Mouse (Mus musculus) CH12.LX (cell line): ENCODE results near the gene Msx2. TPM values are rescaled to one million over a fixed set of nuclear protein-coding genes. Genes with fewer than 3 reads are reported as not detected.

Experiments
- DNase-seq: peaks from one replicate; pipeline ENCODE4 v3.0.0-alpha.2; 2013; ENCODE audit errors: extremely low read depth
- H3K27ac ChIP-seq: 2 replicates; pipeline ENCODE4 v1.5.1; 2012; ENCODE audit warnings: low read depth, mild to moderate bottlenecking, control low read depth, moderate library complexity; ENCODE audit not compliant: insufficient read depth
- H3K27me3 ChIP-seq: replicated peaks from 2 replicates; pipeline ENCODE3; 2012; ENCODE audit warnings: inconsistent platforms
- H3K36me3 ChIP-seq, 2 experiments: replicated peaks in 1 of 2; 2 replicates each; pipeline versions ENCODE3 to v1.6.1; 2012; ENCODE audit warnings: inconsistent platforms in 1 of 2, low read length in 1 of 2, mild to moderate bottlenecking in 1 of 2, mixed read lengths in 1 of 2, moderate library complexity in 1 of 2; ENCODE audit not compliant: control insufficient read depth in 1 of 2, insufficient read depth in 1 of 2
- H3K4me1 ChIP-seq, 2 experiments: 2 replicates each; pipeline ENCODE4 v1.6.1; 2012; ENCODE audit warnings: inconsistent platforms in 1 of 2, moderate library complexity in 1 of 2; ENCODE audit not compliant: insufficient read depth in 2 of 2, control insufficient read depth in 1 of 2
- H3K4me2 ChIP-seq: 2 replicates; pipeline ENCODE4 v1.6.1; 2012; ENCODE audit warnings: low read depth, mild to moderate bottlenecking, control low read depth; ENCODE audit not compliant: poor library complexity, insufficient read depth, severe bottlenecking
- H3K4me3 ChIP-seq, 3 experiments: fragments of 150-350 bp in 1 of 3; sonication (generic) in 1 of 3; replicated peaks in 1 of 3; 2 replicates each; pipeline versions ENCODE3 to v1.5.1; 2011 to 2012; ENCODE audit warnings: low read depth in 2 of 3, low read length in 2 of 3, mild to moderate bottlenecking in 2 of 3, moderate library complexity in 2 of 3, control low read depth in 1 of 3, improper control_type of control experiment in 1 of 3, inconsistent platforms in 1 of 3, mixed read lengths in 1 of 3; ENCODE audit not compliant: poor library complexity in 1 of 3
- H3K79me2 ChIP-seq: replicated peaks from 2 replicates; pipeline ENCODE4 v1.6.1; 2012; ENCODE audit warnings: mild to moderate bottlenecking, moderate library complexity; ENCODE audit not compliant: control insufficient read depth, poor library complexity, insufficient read depth, severe bottlenecking; ENCODE audit errors: extremely low read depth
- H3K9ac ChIP-seq: 2 replicates; pipeline ENCODE4 v1.6.1; 2012; ENCODE audit warnings: low read depth, mild to moderate bottlenecking, control low read depth, moderate library complexity; ENCODE audit not compliant: insufficient read depth
- H3K9me3 ChIP-seq: replicated peaks from 2 replicates; pipeline ENCODE3; 2012; ENCODE audit warnings: low read length, inconsistent platforms, mixed read lengths
- CHD1 ChIP-seq: IDR thresholded peaks from 2 replicates; pipeline ENCODE4 v1.6.1; 2012; ENCODE audit warnings: low read depth, low read length, improper control_type of control experiment, inconsistent platforms
- CTCF ChIP-seq, 2 experiments: IDR thresholded peaks in 1 of 2; conservative IDR thresholded peaks in 1 of 2; 2 replicates each; pipeline ENCODE4 v1.5.1; 2011 to 2012; ENCODE audit warnings: low read depth in 2 of 2, low read length in 2 of 2, improper control_type of control experiment in 1 of 2, inconsistent platforms in 1 of 2, mild to moderate bottlenecking in 1 of 2, moderate library complexity in 1 of 2
- E2F4 ChIP-seq: IDR thresholded peaks from 2 replicates; pipeline ENCODE4 v1.6.1; 2011; ENCODE audit warnings: low read depth, low read length, improper control_type of control experiment; ENCODE audit not compliant: insufficient replicate concordance
- IRF4 ChIP-seq: IDR thresholded peaks from 2 replicates; pipeline ENCODE4 v1.6.1; 2014; ENCODE audit warnings: low read depth, mild to moderate bottlenecking, inconsistent platforms, low read length, improper control_type of control experiment
- JUN ChIP-seq: IDR thresholded peaks from 2 replicates; pipeline ENCODE4 v1.6.1; 2011; ENCODE audit warnings: low read depth, mild to moderate bottlenecking, low read length, improper control_type of control experiment, moderate library complexity; ENCODE audit not compliant: insufficient read depth
- MAZ ChIP-seq: IDR thresholded peaks from 2 replicates; pipeline ENCODE4 v1.6.1; 2012; ENCODE audit warnings: low read depth, mild to moderate bottlenecking, inconsistent platforms, low read length, improper control_type of control experiment, moderate library complexity
- RAD21 ChIP-seq: IDR thresholded peaks from 2 replicates; pipeline ENCODE4 v1.6.1; 2011; ENCODE audit warnings: low read depth, mild to moderate bottlenecking, low read length, improper control_type of control experiment, moderate library complexity
- SMC3 ChIP-seq: IDR thresholded peaks from 2 replicates; pipeline ENCODE4 v1.6.1; 2011; ENCODE audit warnings: low read depth, low read length, improper control_type of control experiment
- TCF12 ChIP-seq: IDR thresholded peaks from 2 replicates; pipeline ENCODE4 v1.6.1; 2014; ENCODE audit warnings: low read depth, mild to moderate bottlenecking, inconsistent platforms, low read length, improper control_type of control experiment
- ZMIZ1 ChIP-seq: IDR thresholded peaks from 2 replicates; pipeline ENCODE4 v1.6.1; 2012; ENCODE audit warnings: low read depth, mild to moderate bottlenecking, inconsistent platforms, low read length, improper control_type of control experiment
- dilution Hi-C: fragments of 300-500 bp; cut with MboI; formaldehyde crosslinking; loops from 2 replicates; pipeline ENCODE4 v1.14.3; 2020; ENCODE audit warnings: low sequenced_read_pairs; ENCODE audit not compliant: extremely low pct_unique_long_range_greater_than_20kb, extremely low pct_ligation_motif_present
- in situ Hi-C: fragments of 300-500 bp; cut with MboI; formaldehyde crosslinking; loops from 3 replicates; pipeline ENCODE4 v1.14.3; 2019; ENCODE audit warnings: low sequenced_read_pairs, low pct_ligation_motif_present, low pct_unique_long_range_greater_than_20kb, mixed read lengths
- polyA plus RNA-seq: library from polyadenylated mRNA; unstranded; fragments of >175 nt; gene quantifications from 2 replicates; pipeline ENCODE4 v1.2.1, GENCODE M21; 2012; ENCODE audit warnings: low read depth; ENCODE audit not compliant: insufficient read length
- total RNA-seq, 2 experiments: library from RNA; depleted of rRNA; stranded (reverse); fragments of 300-350 nt in 1 of 2; fragments of >200 nt in 1 of 2; gene quantifications; 2 replicates each; pipeline ENCODE4 v1.2.3; 2012 to 2014

The Msx2 gene
- total and polyA plus RNA-seq, 3 experiments: not detected

- Histone ChIP-seq H3K4me3 (no peak overlapping the region), H3K4me1 (peaks cover 2 to 5% of the 10 kb centered on the region in 2 experiments; a peak in 3 of 4 replicates), H3K27ac (no peak overlapping the region)
- in situ Hi-C loops: no loop called here
- TF ChIP-seq SMC3 (peak; percentile 24; the same call in 1 of the 2 replicates), TCF12 (no peak), CTCF (conservative IDR thresholded peaks at IDR 0.05 in 1 of 2, IDR thresholded peaks at IDR 0.05 in 1 of 2; ENCODE audit: low read depth in 2 of 2, low read length in 2 of 2) (peak in 1 of 2 experiments; percentile 65; a peak in 3 of 4 replicates), IRF4 (peak; percentile 80), RAD21 (peak; percentile 18)
- TF ChIP-seq, all 38 proteins: peak for 4
- peaks cover 2% of the 10 kb centered on the region for H3K9me3 ChIP-seq
- H3K36me3 ChIP-seq: no peaks in the 10 kb centered on the region
- DNase-seq: peak; percentile 41
- peaks cover 41% of the 10 kb centered on the region for H3K27me3 ChIP-seq
- no peaks in the 10 kb centered on the region for H3K79me2 ChIP-seq
- dilution Hi-C loops: no loop called here
- no peak overlapping the region for H3K9ac ChIP-seq
- H3K4me2 ChIP-seq: no peak overlapping the region
Observed at GRCm38 (mm10) chr13:53447609-53448008, 25.3 kb downstream of the Msx2 start.

GRCm38 (mm10) chr13:53443602-53444001 is 29.3 kb downstream of the Msx2 start:
- no peaks in the 10 kb centered on the region for H3K79me2 ChIP-seq
- in situ Hi-C loops (no loop called here), dilution Hi-C loops (no loop called here)
- H3K27me3 ChIP-seq: peaks cover 22% of the 10 kb centered on the region
- peaks cover 2% of the 10 kb centered on the region for H3K9me3 ChIP-seq
- DNase-seq: peak; percentile 34
- H3K9ac ChIP-seq: no peak overlapping the region
- H3K4me3 ChIP-seq: no peak overlapping the region
- H3K36me3 ChIP-seq: no peaks in the 10 kb centered on the region
- H3K4me2 ChIP-seq: no peak overlapping the region
- H3K4me1 ChIP-seq: peaks cover 2 to 5% of the 10 kb centered on the region in 2 experiments; a peak in 3 of 4 replicates
- H3K27ac ChIP-seq: no peak overlapping the region
- TF ChIP-seq ZMIZ1: no peak
- TF ChIP-seq CHD1: no peak
- no peak for TF ChIP-seq MAZ
- TF ChIP-seq RAD21: peak; percentile 7; the same call in 1 of the 2 replicates
- peak in 1 of 2 experiments; percentile 41; a peak in 2 of 4 replicates for TF ChIP-seq CTCF (conservative IDR thresholded peaks at IDR 0.05 in 1 of 2, IDR thresholded peaks at IDR 0.05 in 1 of 2; ENCODE audit: low read depth in 2 of 2, low read length in 2 of 2)
- no peak for TF ChIP-seq E2F4

GRCm38 (mm10) chr13:53442168-53442980 is 30.5 kb downstream of the Msx2 start:
- Histone ChIP-seq H3K4me1 (peaks cover 2 to 5% of the 10 kb centered on the region in 2 experiments; a peak in 3 of 4 replicates), H3K9me3 (peaks cover 2% of the 10 kb centered on the region), H3K27ac (no peak overlapping the region), H3K27me3 (peaks cover 23% of the 10 kb centered on the region), H3K4me3 (no peak overlapping the region), H3K4me2 (no peak overlapping the region), H3K36me3 (no peaks in the 10 kb centered on the region), H3K79me2 (no peaks in the 10 kb centered on the region), H3K9ac (no peak overlapping the region)
- dilution Hi-C loops: no loop called here
- TF ChIP-seq JUN (no peak), IRF4 (no peak), CTCF (conservative IDR thresholded peaks at IDR 0.05 in 1 of 2, IDR thresholded peaks at IDR 0.05 in 1 of 2; ENCODE audit: low read depth in 2 of 2, low read length in 2 of 2) (peak in 1 of 2 experiments; percentile 21; a peak in 2 of 4 replicates), RAD21 (peak; percentile 8), E2F4 (no peak)
- in situ Hi-C loops: no loop called here
- DNase-seq: no peak
